Mouse (Mus musculus) cerebellum, adult 11-12 months (tissue): ENCODE measurements around the gene Ocel1.

Experiments
- DNase-seq: peaks from one replicate; pipeline ENCODE4 v3.0.0; 2022

Ocel1 gene

DNA sequence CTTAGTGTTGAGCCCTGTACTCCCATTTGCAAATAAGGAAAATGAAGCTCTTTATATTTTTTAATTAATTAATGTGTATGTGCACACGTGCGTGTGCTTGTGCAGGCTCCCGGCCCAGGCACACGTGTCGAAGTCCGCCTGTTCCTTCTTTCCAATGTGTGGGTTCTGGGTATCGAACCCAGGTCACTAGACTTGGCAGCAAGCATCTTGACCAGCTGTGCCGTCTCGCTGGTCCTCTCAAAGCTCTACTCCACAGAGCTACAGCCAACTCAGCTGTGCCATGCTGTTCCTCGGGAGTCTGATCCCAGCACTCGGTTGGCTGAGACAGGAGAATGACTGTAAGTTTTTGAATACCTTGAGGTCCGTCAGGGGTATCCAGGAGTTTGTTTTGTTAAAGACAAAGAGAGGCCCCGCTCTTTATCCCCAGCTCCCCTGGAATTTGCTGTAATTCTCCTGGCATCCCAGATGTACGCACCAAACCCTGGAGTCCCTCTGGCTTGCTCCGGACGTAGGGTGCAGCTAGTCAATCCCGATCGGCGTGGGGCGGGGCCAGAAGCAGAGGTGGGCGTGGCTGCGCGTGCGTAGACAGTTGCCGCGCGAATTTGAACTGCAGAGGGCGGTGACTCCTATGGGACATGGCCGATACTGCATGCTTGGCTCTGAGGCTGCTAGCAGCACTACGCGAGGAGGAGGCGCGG, 34.5 kb downstream of the Ocel1 start, which contains the start of gene Ankle1:
TSS of gene Ankle1 (plus strand) at position 610 of the 698 bp plus-strand sequence.
- DNase-seq: peak; percentile 91

DNA sequence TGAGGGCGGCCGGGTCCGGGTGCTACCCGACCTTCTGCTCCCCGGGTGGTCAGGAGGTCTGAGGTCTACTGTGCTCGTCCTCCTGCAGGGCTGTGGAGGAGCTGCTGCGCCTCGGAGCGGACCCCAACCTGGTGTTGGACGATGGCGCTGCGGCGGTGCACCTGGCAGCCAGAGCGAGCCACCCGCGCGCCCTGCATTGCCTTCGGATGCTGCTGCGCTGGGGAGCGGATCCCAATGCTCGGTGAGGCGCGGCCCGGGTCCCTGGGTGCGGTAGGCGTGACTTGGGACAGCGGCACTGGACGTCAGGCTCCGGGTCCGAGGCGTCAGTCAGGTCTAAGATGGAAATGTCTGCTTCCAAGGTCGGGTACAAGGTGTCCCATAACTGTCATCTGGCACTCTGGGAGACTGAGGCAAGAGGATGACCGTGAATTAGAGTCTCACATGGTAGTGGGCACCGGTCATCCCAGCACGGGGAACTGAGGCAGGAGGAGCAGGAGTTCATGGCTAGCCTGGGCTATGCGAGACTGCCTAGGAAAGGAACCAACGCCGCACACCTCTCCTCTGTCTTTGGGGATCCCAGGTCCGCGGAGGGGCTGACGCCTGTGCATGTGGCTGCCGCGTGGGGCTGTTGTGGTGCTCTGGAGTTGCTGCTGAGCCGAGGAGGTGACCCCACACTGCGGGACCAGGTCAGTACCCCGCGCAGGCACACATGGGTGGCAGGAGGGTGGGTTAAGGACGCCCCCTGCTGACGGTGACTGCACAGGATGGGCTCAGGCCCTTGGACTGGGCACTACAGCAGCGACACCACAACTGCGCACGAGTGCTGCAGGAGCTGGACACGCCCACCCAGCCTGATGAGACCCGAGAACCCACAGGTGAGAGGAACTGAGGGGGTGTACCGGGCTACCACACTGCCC, 35.3 kb downstream of the Ocel1 start:
- DNase-seq: peak; percentile 59

DNA sequence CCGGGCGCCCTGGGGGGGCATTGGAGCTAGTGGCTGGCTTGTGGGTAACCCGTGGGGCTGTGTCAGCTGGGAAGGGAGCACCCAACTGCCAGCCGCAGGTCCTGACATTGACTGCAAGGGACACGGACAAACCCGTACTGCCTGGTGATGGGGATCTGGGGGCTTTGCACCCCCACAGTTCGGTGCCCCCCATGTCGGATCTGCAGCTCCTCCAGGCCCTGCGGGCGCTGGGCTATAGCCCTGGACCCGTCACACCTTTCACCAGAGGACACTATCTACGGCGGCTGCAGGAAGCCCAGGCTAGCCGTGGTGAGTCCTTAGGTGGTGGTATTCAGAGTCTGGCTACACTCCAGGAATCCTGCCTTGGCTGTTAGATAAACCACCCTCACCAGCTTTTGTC, 36.3 kb downstream of the Ocel1 start:
- DNase-seq: no peak

DNA sequence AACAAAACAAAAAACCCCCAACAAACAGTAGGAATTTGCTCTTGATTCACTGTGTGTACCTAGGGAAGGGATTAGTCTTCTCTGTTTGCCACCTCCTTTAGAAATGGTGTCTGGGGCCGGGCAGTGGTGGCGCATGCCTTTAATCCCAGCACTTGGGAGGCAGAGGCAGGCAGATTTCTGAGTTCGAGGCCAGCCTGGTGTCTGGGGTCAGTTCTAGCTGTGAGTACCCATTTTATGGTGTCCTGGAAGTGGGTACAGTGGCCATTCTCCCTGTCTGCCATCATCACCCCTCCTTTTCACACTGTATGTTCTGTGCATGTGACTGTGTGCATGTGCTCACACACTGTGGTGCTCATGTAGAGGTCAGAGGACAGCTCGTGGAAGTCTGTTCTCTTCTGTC, 37.1 kb downstream of the Ocel1 start:
- DNase-seq: no peak

DNA sequence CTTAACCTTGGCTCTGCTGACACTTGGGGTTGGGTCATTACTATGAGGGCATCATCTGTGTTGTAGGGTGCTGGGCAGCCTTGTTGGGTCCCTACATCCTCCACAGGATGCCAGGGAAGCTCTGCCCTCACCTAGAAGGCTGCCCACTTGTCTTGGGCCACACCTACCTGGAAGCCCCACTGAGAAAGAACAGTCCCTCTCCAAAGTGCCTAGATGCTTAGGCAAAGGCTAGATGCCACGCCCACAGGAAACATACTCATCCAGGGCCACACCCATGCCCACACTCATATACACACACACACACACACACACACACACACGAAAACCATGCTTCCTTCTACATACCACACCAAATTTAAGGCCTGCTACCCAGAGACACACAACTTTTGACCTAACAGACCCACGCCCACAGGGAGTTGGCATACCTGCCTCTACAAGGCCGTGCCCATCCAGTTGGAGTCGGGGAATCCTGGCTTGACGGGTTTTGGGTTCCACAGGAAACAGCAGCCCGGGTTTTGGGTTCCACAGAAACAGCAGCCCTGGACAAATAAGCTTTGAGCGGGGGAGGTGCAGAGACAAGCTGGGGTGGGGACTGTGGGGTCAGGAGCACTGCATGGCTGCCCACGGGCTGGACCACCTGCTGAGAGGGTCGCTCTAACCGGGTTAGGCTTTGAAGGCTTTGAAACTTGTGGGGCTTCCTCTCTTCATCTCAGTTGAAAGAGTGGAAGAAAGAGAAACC, 40.6 kb downstream of the Ocel1 start:
- DNase-seq: no peak

DNA sequence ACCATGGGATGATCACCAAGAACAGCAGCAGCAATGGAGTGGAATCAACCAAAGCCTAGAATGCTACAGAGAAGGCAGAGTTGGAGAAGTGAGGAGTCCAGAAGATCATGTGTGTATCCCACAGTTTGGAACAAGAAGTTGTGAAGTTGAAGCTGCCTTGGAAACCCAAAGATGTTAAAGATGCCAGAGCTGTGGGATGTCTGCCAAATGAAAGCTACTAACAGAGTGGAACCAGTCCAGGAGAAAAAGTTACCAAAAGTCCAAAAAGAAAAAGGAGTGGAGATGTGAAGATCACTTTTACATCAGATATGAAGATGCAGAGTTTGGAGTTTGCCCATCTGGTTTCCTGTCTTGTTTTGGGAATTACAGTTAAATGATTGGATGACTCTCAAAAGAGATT, 51.0 kb downstream of the Ocel1 start:
- DNase-seq: no peak
